28 mouse cellular contexts compared by ENCODE assay signal in the genomic region with DNA sequence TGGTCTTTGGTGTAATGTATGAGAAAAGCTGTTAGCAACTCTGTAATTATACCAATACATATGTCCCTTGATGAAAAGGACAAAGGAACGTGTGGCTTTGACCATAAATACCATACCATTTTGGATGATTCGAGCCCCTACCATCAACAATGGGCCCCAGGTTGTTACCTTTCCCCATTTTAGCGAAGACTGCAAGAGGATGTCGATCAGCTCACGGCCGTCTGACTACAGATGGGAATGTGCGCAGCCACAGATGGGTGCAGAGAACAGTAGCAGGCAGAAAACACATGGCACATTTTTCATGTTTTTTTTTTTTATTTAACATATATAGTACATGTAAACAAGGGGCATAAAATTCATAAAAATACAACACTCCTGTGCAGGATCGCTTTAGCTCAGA.
"Had no signal": no experiment of that assay in that cellular context is flagged by ENCODE, and none has a peak within 500 bp of the region (broad histone marks: within the 10 kb centered on the region; RNA-seq: fewer than 3 reads in every experiment).

No protein-coding gene starts in this region.

- H3K4me3 ChIP-seq: heart, embryonic 10.5 days; heart, embryonic 12.5 days; hindbrain, embryonic 10.5 days; hindbrain, embryonic 12.5 days; intestine, embryonic 15.5 days; layer of hippocampus, adult 2 months; left cerebral cortex, adult 2 months; limb, embryonic 10.5 days; limb, embryonic 12.5 days; liver, embryonic 13.5 days; liver, embryonic 15.5 days had no signal

- H3K9ac ChIP-seq: heart, embryonic 12.5 days; hindbrain, embryonic 12.5 days; hindbrain, embryonic 14.5 days; intestine, embryonic 15.5 days; limb, embryonic 12.5 days; liver, embryonic 13.5 days; liver, embryonic 15.5 days; liver, postnatal 0 days had no signal

- H3K27me3 ChIP-seq: heart, embryonic 12.5 days; hindbrain, embryonic 12.5 days; intestine, embryonic 15.5 days; limb, embryonic 12.5 days; liver, embryonic 13.5 days; liver, embryonic 15.5 days had no signal

- H3K36me3 ChIP-seq: intestine, embryonic 15.5 days had no signal

- H3K27ac ChIP-seq: heart, embryonic 10.5 days; hindbrain, embryonic 10.5 days; hindbrain, embryonic 12.5 days; hindbrain, embryonic 14.5 days; intestine, embryonic 15.5 days; left cerebral cortex, adult 2 months; limb, embryonic 10.5 days; limb, embryonic 12.5 days; liver, embryonic 13.5 days; liver, embryonic 15.5 days had no signal

- H3K9me3 ChIP-seq: heart, embryonic 10.5 days; heart, embryonic 12.5 days; hindbrain, embryonic 10.5 days; hindbrain, embryonic 12.5 days; intestine, embryonic 15.5 days; limb, embryonic 10.5 days; limb, embryonic 12.5 days; liver, embryonic 13.5 days; liver, embryonic 15.5 days had no signal

- ATAC-seq: hindbrain, embryonic 16.5 days; inflammation-experienced regulatory T-cells, adult 6 months; intestine, embryonic 15.5 days; intestine, postnatal 0 days; liver, postnatal 0 days had no signal

- H3K4me2 ChIP-seq: heart, embryonic 12.5 days; hindbrain, embryonic 12.5 days; hindbrain, embryonic 14.5 days; intestine, embryonic 15.5 days; limb, embryonic 12.5 days; liver, embryonic 11.5 days; liver, embryonic 13.5 days; liver, embryonic 15.5 days had no signal

- H3K4me1 ChIP-seq: hindbrain, embryonic 10.5 days; hindbrain, embryonic 12.5 days; intestine, embryonic 15.5 days; limb, embryonic 10.5 days; limb, embryonic 12.5 days; liver, embryonic 15.5 days had no signal

- DNase-seq: gastrocnemius, postnatal 10 days; gastrocnemius, postnatal 25 days; heart, adult 18-20 months; heart, postnatal 10 days; heart, postnatal 4 days; kidney, adult 18-20 months; kidney, adult 8-10 months; kidney, postnatal 10 days; kidney, postnatal 25 days; kidney, postnatal 4 days; liver; liver, embryonic 13.5 days; liver, postnatal 0 days had no signal
